Mouse (Mus musculus) G1E (cell line): Measurements from ENCODE around the gene Ubp1.

Source experiments
- CTCF ChIP-seq: IDR thresholded peaks from 2 replicates; pipeline ENCODE4 v1.5.1; 2012; ENCODE audit warnings: low read depth, low read length, inconsistent platforms, mixed read lengths
- GATA1 ChIP-seq: IDR thresholded peaks from 2 replicates; pipeline ENCODE4 v1.6.1; 2012; ENCODE audit warnings: borderline replicate concordance, low read length, inconsistent platforms, mixed read lengths
- POLR2AphosphoS5 ChIP-seq: IDR thresholded peaks from 2 replicates; pipeline ENCODE4 v1.6.1; 2012; ENCODE audit warnings: low read depth, low read length, inconsistent platforms; ENCODE audit not compliant: insufficient replicate concordance

GRCm38 (mm10) chr9:113922677-113923076 is 8.1 kb upstream of the Ubp1 start:
- TF ChIP-seq POLR2AphosphoS5 (no peak), CTCF (no peak), GATA1 (no peak)
